Mouse (Mus musculus) B cell, adult 2 months (primary cell): ENCODE data around the gene Abhd17a.
"Not testable (repeated sequence)": the region's sequence is repeated elsewhere in the genome, so short reads cannot be mapped to it uniquely, and the experiment has no call there.

Source experiments
- DNase-seq, 2 experiments: peaks; one replicate each; pipeline ENCODE4 v3.0.0; 2022

Gene Abhd17a

GRCm38 (mm10) chr10:80606737-80607350 lies 16.7 kb upstream of the Abhd17a start:
- DNase-seq, result no peak

DNA sequence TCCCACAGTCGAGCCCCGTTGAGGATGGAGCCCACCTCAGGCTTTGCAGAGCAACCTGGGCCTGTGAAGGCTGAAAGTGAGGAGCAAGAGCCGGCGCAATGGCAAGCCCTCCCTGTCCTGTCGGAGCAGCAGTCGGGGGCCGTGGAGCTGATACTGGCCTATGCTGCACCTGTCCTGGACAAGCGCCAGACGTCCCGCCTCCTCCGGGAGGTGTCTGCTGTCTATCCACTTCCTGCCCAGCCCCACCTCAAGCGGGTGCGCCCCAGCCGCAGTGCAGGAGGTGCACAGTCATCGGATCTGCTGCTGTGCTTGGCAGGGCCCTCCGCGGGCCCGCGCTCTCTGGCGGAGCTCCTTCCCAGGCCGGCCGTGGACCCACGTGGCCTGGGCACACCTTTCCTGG lies 16.2 kb upstream of the Abhd17a start:
- DNase-seq, result no peak

DNA sequence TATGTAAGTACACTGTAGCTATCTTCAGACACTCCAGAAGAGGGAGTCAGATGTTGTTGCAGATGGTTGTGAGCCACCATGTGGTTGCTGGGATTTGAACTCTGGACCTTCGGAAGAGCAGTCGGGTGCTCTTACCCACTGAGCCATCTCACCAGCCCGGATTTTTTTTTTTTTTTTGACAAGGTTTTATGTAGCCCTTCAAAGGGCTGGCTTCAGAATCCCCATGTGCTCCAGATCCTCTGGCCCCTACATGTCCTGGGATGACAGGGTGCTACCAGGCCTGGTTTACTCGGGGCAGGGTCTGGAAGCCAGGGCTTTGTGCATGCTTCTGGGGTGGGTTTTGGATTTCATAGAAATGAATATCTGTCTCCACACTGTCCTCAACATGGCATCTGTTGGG lies 15.6 kb upstream of the Abhd17a start, which contains the start of gene Gm49322:
Gm49322 (plus strand) TSS at position 301 of the 400 bp plus-strand sequence.
- DNase-seq, result not testable (repeated sequence)

DNA sequence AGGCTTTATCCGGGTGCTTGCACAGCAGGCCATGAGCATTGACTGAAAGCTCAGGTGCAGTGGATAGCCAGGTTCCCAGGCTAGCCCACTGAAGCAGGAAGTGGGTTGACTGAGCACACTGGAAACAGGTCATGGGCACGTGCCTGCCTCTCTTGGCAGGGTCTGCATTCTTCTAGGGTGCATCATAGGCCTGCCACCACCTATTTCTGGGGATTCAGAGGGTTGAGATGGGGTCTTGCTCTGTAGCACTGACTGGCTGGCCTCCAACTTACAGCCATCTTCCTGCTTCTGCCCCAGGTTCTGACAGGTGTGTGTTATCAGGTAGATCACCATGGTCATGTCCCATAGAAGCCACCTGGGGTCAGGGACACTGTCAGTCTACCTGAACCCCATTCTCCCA lies 14.8 kb upstream of the Abhd17a start:
- no peak for DNase-seq

- peak; percentile 75 to 76 for DNase-seq
These were observed 13.9 kb upstream of the Abhd17a start for GRCm38 (mm10) chr10:80604001-80604509.

- no peak for DNase-seq
These were observed 13.2 kb upstream of the Abhd17a start for GRCm38 (mm10) chr10:80603364-80603763.

GRCm38 (mm10) chr10:80602698-80603325 lies 12.7 kb upstream of the Abhd17a start, which contains the start of the genes Scamp4 and Adat3:
Gene Scamp4, plus strand, starts transcription at chr10:80602872.
Gene Adat3, plus strand, starts transcription at chr10:80602880.
- DNase-seq, result peak; percentile 97 to 98

- DNase-seq, result no peak
These were observed 6.2 kb upstream of the Abhd17a start for GRCm38 (mm10) chr10:80596318-80596717.

DNA sequence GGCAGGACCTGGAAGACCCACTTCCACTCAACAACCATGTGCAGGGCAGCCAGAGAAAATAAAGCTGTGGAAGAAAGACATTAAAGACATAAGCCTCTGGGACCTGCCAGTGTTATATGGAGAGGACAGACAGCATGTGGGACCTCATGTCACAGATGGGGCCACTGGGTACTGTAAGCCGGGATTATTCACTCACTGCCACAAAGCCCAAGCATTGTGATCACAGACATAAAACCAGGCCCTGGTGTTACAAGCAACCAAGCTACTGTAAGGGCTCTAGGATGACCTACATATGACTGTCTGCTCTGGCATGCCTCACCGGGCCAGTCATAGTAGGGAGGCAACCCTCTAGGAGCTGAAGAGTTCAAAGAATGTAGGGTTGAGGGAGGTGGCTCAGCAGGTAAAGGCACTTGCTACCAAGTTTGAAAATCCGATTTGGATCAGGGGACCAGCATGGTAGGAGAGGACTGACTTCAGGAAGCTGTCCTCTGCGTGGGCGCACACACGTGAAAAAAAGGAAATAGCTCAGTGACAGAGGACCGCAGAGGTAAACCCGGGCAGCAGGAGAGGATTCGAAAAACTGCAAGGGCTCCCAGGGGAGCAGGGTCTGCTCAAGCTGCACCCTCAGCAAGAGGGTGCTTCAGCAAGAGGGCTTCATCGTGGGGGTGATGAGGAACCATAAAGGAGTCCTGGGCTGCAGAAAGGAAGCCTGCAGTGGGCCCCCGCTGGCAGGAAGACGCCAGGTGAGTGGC lies 838 bp downstream of the Abhd17a start:
- peak; percentile 80 to 84 for DNase-seq

GRCm38 (mm10) chr10:80587305-80587657 lies 2.9 kb downstream of the Abhd17a start:
- DNase-seq, result no peak

DNA sequence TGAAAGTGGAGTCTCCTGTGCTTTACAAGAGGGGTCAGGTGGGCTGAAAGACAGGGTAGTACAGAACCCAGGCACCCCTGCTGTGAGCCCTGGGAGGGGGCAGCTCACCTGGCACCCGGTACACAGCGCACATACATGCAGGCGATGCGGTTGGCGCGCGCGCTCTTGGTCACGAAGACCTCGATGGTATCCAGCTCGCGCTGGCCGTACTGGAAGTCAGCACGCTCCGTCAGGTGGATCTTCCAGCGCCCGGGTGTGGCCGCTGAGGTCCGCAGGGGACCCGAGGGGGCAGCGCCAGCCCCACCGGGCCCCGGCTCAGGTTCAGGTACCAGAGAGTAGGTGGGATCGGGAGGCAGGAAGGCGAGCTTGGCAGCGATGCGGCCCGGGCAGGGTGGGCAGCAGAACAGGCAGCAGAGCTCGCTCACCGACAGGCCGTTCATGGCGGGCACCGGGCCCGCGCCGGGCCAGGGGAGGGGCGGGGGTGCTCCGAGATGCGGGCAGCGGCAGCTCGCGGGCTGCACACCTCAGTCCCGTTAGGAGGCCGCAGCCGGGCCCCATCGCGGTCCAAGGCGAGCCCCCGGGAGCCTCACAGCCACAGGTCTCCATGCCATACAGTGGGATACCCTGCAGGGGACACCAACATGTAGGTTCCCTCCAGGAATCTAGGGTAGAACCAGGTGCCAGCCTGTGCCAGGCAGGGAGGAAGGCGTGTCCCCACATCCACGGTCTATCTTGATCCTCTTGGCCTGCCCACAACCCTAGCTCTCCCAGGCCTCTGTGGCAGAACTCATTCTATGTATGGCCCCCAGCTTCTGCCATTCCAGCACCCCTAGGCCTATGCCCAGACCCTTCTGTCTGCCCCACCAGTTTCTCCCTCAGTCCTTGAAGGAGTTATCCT lies 3.5 kb downstream of the Abhd17a start:
- no peak for DNase-seq

DNA sequence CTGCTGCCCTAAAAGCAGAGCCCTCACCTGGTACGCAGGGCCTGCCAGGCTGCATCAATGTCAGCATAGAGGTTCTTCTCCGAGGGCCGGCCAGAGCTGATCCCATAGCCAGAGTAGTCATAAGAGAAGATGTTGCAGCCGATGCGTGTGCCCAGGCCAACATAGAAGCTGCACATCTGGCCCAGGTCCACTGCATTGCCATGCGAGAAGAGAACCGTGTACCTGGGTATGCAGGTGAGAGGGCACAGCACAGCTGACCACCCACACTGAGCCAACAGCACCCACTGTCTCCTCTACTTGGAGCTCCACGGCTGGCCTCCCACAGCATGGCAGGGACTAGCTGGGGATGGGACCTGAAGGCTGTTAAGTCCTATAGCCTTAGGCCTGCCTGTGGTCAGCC lies 4.6 kb downstream of the Abhd17a start:
- DNase-seq, result no peak

DNA sequence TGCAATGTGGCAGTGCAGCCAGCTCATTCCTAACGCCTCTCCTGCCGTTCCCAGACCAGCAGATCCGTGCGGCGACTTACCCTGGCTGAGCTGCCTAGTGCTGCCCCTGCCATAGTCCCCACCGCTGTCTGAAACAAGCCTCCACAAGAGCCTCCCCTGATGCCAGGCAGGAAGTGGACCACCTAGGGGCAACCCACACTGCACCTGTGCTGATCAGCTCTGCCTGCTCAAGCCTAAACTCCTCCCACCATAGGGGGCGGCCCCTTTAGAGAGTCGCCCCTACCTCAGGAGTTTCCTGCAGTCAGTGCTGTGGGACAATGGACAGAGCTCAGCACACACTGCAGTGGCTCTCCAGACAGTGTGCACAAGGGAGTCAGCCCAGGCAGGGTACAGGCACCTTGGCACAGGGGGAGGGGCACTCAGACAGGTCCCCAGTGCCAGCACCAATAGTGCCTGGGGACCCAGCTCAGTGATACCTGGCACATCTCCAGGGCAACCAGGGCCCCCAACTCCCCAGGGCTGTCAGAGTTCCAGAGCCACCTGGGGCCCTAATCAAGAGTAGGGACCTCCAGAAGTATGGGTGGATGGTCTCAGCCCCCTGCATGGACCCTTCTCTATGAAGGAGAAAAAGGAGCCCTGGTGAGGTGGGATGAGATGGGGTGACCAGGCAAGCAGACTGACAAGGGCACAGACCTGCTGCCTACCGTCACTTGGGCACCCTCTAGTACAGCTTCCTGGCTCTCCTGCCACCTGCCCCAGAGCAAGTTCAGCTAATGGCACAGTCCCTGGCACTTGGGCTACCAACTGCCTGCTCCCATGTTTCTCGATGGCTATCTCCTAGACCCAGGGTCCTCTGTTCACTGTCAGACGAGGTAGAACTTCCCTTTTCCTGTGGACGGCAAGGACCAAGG lies 5.2 kb downstream of the Abhd17a start:
- DNase-seq, result no peak

DNA sequence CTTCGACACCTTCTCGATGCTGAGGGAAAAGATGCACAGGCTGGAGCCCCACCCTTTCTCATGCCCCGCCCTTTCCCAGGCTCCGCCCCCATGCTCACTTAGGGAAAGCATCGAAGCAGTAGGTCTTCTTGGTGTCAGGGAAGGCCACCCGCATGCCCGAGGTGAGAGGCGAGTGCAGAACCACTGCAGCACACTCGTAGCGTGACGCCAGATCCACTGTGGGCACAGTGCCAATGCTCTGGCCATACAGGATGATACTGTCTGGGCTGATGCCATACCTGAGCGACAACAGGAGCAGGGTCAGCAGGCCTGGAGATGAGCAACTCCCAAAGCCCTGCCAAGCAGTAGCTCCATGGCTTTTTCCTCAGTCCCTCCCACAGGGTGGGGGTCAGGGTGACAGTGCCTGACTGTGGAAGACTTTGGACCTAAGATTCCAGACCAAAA lies 6.1 kb downstream of the Abhd17a start:
- DNase-seq, result peak; percentile 34

DNA sequence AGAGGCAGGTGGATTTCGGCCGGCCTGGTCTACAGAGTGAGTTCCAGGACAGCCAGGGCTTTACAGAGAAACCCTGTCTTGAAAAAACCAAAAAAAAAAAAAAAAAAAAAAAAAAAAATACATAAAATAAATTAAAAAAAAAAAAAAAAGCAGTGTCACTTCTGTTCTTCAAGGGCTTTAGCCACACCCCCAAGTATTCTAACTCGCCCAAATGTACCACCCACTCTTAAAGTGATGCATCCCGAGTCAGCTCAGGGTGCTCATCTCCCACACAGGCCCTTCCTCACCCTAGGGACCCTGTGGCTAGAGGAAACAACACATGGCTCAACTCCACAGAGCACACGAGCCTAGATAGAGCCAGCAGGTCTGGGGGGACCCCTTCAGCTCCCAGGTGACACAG lies 7.1 kb downstream of the Abhd17a start:
- DNase-seq, result no peak

DNA sequence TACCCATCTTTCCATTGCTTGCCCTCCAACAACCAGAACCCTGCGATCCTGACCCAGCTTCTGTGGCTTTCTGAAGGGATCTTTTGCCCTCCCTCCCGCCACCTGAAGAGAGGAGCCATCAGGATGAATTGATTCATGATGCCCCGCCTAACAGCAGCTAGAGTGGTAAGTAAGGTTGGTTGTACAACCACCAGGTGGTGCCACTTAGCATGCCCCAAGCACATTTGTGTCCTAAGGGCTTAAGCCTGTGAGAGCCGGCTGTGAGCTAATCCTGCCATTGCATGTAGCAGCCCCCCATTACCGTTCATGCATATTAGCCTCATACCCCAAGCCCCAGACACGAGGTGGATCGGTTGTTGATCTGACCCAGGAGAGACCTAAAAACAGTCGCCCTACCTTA lies 11.2 kb downstream of the Abhd17a start:
- DNase-seq, result peak; percentile 81 to 85

DNA sequence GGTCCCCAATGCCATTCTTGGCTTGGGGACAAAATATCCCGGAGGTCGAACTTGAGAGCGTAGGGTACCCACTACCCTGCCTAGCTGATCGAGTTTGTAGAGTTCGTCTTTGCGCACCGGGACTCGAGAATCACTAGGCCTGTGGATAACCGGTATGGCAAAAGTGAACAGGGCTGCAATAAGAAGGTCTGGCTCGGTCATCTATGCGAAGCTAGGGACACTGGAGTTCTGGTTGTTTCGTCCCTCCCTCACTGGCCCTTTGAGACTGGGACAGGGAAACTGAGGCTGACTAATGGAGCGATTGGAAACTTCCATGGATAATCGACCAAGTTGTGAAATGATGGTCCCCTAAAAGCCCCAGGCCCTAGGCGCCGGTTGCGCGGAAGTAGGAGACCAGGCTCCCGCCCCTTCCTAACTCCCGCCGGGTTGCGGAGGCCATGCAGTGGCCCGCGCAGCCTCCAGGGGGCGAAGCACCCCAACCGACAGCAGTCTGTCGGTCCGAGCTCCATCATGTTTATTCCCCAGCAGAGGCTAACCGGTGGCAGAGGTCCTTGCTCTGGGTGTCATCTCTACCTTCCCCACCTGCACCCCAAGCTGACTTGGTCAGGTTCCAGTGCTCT lies 11.9 kb downstream of the Abhd17a start:
- DNase-seq, result peak; percentile 91 to 92

DNA sequence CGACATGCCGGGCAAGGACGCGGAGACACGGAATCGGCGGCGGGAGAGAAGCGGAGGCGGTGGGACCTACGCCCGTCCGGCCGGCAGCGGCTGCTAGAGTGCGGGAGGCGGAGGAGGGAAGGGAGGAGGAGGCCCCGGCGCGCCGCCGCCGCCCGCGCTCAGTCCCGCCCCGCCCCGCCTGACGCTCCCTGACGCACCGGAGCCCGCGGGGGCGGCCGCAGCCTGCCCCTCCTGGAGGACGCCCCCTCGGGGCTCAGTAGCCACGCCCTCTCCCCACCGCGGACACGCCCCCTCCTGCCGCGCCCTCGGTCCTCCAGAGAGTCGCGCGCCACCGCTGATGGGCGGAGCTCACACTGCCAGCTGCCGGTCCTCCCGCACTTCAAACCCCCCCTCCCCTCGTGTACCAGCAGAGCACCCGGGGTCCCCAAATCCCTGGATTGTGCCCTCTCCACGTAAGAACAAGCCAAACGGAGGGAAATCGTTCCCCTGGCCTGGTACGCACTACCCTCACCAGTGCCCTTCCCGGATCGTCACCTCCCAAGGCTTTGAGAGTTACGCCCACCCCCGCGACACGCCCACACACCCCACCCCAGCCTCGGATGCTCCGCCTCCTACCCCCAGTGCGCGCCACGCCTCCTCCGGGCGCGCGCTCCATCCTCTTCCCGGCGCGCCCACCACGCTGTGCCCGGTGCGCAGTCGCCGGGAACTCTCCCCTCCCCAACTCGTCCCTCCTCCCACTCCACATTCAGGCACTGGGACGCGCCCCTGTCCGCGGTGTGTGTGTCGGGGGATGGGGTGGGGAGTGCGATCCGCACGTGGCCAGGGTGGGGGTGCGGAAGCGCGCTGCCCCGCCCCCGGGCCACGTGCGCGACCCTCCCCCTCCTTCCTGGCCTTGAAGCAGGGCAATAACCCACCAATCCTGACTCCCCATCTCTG lies 12.7 kb downstream of the Abhd17a start, which contains the start of gene Klf16:
Klf16 (minus strand) TSS at position 127 of the 936 bp plus-strand sequence.
- DNase-seq, result peak; percentile 99 to 100

DNA sequence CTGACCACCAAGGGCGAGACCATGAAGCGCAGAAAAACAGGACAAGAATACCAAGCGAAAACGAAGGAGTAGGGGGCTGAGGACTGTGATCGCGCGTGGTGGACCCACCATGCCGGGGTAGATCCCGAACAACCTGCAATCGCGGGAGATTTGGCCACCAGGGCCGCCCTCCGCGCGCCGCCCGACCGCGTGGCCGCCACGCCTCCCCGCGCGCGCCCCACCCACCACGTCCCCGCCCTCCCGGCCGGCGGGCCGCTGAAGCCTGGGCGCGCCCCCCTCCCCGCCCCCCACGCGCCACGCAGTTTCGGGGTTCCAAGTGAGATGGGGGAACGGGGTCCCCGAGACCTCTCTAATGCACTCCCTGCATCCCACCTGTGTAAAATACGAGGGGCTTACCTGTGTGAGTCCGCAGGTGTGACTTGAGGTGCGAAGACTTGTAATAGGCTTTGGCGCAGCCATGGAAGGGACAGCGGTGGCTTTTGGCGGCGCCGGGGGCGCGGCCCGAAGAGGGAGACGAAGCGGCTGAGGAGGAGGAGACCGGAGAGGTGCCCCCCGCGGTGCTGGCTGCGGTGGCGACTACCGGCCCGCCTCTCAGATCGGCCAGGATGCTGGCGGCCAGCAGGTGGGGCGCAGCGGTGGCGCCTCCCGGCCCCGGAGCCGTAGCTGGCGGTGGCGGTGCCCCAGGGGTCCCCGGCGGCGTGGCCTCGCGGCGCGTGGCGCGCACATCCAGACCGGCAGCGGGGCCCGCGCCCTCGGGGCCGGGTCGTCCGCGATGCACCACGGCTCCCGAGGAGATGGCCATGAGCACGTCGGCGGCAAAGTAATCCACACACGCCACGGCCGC lies 13.6 kb downstream of the Abhd17a start:
- peak; percentile 77 to 81 for DNase-seq
